Mouse (Mus musculus): ENCODE data around the gene Kprp.

DNA sequence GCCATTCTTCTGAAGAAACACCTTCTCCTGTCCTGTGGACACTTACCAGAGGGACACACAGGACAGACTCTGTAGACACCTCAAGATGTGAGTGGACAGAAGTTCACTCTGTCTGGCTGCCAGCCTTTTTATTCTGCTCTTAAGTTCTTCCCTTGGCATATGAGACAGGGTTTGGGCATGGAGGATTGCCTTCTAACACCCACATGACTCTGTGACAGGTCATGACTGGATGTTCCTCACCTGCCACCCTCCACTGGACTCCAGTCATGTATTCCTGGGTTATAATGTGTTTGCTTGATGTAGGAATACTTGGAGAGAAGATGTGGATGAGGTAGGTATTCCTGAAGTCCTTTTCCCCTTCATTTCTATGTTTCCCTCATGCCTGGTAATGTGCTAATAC is 19.3 kb downstream of the Kprp start, which contains the start of gene Lce1k:
- TF ChIP-seq CTCF (IDR thresholded peaks at IDR 0.05) (no peak), POLR2A (IDR thresholded peaks at IDR 0.05; ENCODE audit: insufficient read depth, low read depth, low read length) (no peak)

Measured in heart, adult 2 months (tissue).